Mouse (Mus musculus): ENCODE results near the gene Csrnp3. TPM values are rescaled to one million over a fixed set of nuclear protein-coding genes. Genes with fewer than 3 reads are reported as not detected.

Csrnp3 gene
- polyA plus RNA-seq, 1 experiment, result 1.1 TPM

DNA sequence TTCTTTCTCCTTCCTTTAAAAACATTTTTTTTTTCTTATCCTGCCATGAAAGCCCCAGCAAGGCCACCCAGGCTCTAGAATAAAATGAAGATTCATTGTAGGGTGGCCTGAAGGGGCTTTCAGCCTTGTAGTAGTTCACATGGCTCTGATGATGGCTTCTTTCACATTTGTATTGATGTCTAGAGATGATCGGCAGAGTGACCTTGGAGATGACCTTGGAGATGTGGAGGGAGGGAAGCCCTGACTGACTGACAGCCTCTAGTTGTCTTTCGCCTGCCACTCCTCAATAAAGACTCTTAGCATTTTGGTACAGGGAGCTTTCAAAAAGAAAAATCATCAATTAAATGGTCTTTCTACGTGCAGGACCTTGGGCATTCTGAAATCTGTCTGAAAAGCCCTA lies 63.0 kb downstream of the Csrnp3 start:
- Histone ChIP-seq H3K27ac (ENCODE audit: insufficient read depth, low read depth, low read length) (no peak overlapping the region), H3K4me1 (ENCODE audit: control insufficient read depth, insufficient read depth, low read length) (no peaks in the 10 kb centered on the region), H3K36me3 (ENCODE audit: control insufficient read depth, insufficient read depth, low read length) (no peaks in the 10 kb centered on the region), H3K27me3 (replicated peaks; ENCODE audit: control insufficient read depth, insufficient read depth, low read length) (no peaks in the 10 kb centered on the region), H3K4me3 (ENCODE audit: insufficient read depth, low read depth, low read length) (no peak overlapping the region)
- no peak for TF ChIP-seq CTCF (conservative IDR thresholded peaks at IDR 0.05; ENCODE audit: insufficient read depth, insufficient read length, low read depth, low read length)
- no peak for TF ChIP-seq POLR2A (IDR thresholded peaks at IDR 0.05; ENCODE audit: low read depth, low read length)
- no peak for DNase-seq
- whole genome bisulfite sequencing, result 89% methylated on average over 3 of the region's 3 CpGs

DNA sequence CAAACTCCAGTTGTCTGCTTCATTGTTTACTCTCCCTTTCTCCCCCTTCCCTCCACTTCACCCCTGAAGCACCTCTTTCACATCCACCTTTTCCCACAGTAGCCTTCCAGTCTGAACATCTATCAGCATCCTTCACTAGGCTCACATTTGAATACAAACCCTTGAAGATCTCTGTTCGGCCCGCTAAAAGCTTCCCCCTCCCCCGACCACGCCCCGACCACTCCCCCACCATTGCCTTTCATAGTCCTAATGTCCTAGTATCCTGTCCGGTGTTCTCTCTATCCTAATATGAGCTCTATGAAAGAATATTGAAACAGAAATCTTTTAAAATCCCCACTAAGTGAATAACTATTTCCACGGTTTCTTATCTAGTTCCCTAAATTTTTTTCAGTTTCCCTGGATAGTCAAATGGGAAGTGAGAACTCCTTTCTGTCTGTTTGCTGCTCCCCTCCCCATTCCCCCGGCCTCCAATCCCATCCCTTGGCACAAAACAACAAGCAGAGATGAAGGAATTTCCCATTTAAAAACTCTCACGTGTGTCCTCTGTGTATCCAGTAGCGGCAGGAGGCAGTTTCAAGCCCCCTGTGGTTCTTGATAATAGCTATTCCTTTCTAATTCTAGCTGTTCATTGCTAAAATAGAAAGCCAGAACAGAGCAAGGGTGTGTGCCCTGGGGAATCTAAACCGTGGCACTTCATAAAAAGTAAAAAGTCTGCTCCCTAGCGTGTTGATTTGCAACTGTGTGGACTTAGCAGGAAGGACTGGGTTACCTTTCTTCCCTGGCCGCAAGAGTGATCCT lies 64.4 kb downstream of the Csrnp3 start:
- no peak for DNase-seq
- no peaks in the 10 kb centered on the region for H3K4me1 ChIP-seq (ENCODE audit: control insufficient read depth, insufficient read depth, low read length)
- H3K27me3 ChIP-seq (replicated peaks; ENCODE audit: control insufficient read depth, insufficient read depth, low read length), result no peaks in the 10 kb centered on the region
- 31% methylated on average over 13 of the region's 13 CpGs for WGBS
- H3K4me3 ChIP-seq (ENCODE audit: insufficient read depth, low read depth, low read length), result no peak overlapping the region
- H3K27ac ChIP-seq (ENCODE audit: insufficient read depth, low read depth, low read length), result no peak overlapping the region
- no peaks in the 10 kb centered on the region for H3K36me3 ChIP-seq (ENCODE audit: control insufficient read depth, insufficient read depth, low read length)
- no peak for TF ChIP-seq POLR2A (IDR thresholded peaks at IDR 0.05; ENCODE audit: low read depth, low read length)
- TF ChIP-seq CTCF (conservative IDR thresholded peaks at IDR 0.05; ENCODE audit: insufficient read depth, insufficient read length, low read depth, low read length), result no peak

DNA sequence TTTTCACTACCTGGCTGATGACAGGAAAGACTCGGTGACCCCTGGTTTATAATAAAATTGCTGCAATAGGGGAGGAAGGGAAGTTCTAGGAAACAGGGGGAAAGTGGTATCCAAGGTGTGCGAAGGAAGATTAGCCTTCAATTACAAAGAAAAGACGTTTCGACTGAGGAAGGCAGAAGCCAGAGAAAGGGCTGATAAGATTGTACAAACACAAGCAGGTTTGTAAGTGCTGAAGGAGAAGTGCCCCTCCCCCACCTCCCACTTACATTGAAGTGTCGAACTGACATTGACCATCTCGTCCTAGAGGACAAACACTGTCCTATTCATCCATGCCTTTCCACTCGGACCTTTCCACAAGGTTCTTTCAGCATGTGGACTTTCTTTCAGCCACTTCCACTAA lies 70.4 kb downstream of the Csrnp3 start:
- no peaks in the 10 kb centered on the region for H3K36me3 ChIP-seq (ENCODE audit: control insufficient read depth, insufficient read depth, low read length)
- TF ChIP-seq POLR2A (IDR thresholded peaks at IDR 0.05; ENCODE audit: low read depth, low read length), result no peak
- no peak for TF ChIP-seq CTCF (conservative IDR thresholded peaks at IDR 0.05; ENCODE audit: insufficient read depth, insufficient read length, low read depth, low read length)
- no peaks in the 10 kb centered on the region; the same call in 1 of the 2 replicates for H3K4me1 ChIP-seq (ENCODE audit: control insufficient read depth, insufficient read depth, low read length)
- H3K27me3 ChIP-seq (replicated peaks; ENCODE audit: control insufficient read depth, insufficient read depth, low read length), result no peaks in the 10 kb centered on the region; the same call in 1 of the 2 replicates
- WGBS, result 65% methylated on average over 7 of the region's 7 CpGs
- no peak overlapping the region for H3K27ac ChIP-seq (ENCODE audit: insufficient read depth, low read depth, low read length)
- H3K4me3 ChIP-seq (ENCODE audit: insufficient read depth, low read depth, low read length), result no peak overlapping the region
- DNase-seq, result no peak

DNA sequence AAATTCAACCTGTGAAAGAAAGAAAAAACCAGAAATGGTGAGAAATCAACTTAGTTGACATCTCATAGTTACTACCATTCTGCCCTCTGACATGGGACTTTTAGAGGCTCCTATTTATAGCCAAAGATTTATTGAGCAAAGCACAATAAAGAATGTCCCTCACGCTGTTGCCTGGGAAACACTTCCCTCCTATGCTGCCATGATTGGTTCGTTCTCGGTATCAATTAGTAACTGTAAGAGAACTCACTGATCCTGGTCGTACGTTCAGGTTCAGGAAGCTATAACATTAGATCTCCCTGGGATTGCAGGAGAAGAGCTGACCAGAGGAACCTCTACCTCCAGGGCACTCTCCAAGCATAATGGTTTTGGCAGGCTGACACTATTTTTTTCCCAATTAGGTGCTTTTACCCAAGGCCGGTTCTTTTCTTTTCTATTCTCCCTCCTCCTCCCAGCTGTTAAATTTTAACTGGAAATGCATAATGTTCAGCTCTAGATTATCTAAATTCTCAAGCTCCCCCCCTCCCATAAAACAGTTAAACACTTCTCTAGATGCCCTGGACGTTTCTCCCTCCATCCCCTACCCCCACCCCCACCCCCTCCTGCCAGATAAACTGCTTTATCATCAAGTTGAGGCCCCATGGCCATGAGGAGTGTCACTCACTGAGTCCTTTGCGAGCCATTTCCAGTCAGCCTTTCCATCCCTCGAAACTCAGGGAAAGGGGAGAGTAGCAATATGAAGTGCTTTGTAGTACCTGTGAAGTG lies 75.3 kb downstream of the Csrnp3 start:
- DNase-seq, result peak; percentile 26

DNA sequence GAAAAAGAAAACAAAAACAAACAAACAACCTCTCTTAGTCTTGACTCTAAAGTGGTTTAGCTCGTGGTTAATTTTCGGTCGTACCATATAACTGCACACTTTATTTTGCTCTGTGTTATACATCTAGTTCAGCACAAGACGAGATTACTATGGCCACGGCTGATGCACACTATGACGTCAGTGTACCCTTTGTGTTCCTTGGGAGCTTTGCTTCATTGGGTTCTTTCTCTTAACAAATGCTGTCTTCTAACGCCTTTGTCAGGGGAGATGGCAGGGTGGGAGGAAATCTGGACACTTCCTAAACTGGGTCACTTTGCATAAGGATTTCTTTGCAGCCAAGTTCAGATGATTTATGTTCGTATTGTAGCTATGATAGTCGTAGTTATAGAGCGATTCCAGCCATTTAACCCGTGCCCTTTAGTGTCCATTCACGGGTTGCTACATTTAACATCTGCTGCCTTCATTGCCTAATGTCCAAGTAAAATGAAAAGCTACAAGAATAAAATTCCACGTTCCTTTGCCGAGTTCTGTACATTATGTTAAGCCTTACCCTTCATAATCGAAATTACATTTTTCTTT lies 79.9 kb downstream of the Csrnp3 start:
- TF ChIP-seq CTCF (conservative IDR thresholded peaks at IDR 0.05; ENCODE audit: insufficient read depth, insufficient read length, low read depth, low read length), result no peak
- TF ChIP-seq POLR2A (IDR thresholded peaks at IDR 0.05; ENCODE audit: low read depth, low read length), result no peak
- no peak for DNase-seq
- Histone ChIP-seq H3K36me3 (ENCODE audit: control insufficient read depth, insufficient read depth, low read length) (no peaks in the 10 kb centered on the region), H3K27ac (ENCODE audit: insufficient read depth, low read depth, low read length) (no peak overlapping the region), H3K27me3 (replicated peaks; ENCODE audit: control insufficient read depth, insufficient read depth, low read length) (no peaks in the 10 kb centered on the region), H3K4me3 (ENCODE audit: insufficient read depth, low read depth, low read length) (no peak overlapping the region), H3K4me1 (ENCODE audit: control insufficient read depth, insufficient read depth, low read length) (no peaks in the 10 kb centered on the region; the same call in 1 of the 2 replicates)
- WGBS, result 60% methylated on average over 15 of the region's 15 CpGs

More for the DNA sequence above, 75.3 kb downstream of the Csrnp3 start:
- Histone ChIP-seq H3K27ac (ENCODE audit: insufficient read depth, low read depth, low read length) (no peak overlapping the region), H3K4me3 (ENCODE audit: insufficient read depth, low read depth, low read length) (peak overlapping the region; percentile 46), H3K4me1 (ENCODE audit: control insufficient read depth, insufficient read depth, low read length) (no peaks in the 10 kb centered on the region; the same call in 1 of the 2 replicates), H3K36me3 (ENCODE audit: control insufficient read depth, insufficient read depth, low read length) (no peaks in the 10 kb centered on the region), H3K27me3 (replicated peaks; ENCODE audit: control insufficient read depth, insufficient read depth, low read length) (no peaks in the 10 kb centered on the region; the same call in 1 of the 2 replicates)
- no peak for TF ChIP-seq POLR2A (IDR thresholded peaks at IDR 0.05; ENCODE audit: low read depth, low read length)
- 14% methylated on average over 9 of the region's 9 CpGs for WGBS

DNA sequence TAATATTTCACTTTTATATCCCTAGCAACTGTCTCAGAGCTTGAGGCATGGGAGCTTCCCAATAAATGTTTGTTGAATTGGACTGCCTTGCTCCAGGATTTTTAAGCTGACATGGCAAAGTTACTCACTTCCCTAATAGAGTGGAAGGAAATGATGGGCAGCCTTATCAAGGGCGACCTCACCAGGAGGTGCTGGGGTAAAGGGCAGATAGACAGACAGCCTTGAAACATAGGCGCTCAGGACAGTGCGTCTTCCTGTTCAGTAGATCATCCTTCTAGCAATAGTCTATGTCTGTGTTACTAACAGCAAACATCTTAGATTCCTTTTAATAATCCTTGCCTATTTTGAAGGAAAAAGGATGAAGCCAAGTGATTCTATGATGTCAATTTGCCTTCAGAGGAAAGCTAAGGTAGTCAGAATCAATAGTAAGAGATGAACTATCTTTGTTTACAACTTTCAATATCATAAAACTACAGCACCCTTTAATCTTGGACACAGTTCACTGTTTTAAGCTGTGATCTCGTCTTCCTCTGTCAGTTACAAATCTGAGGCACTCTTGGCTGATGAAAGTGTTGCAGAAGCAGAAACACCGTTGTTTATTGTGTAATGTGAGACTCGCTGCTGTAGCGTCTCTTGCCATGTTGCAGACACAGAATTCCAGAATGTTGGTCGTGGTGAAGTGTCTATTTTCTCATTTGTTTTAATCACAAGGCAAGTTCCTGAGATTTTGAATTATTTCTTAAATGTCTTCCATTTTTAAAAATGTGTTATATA lies 81.6 kb downstream of the Csrnp3 start:
- H3K36me3 ChIP-seq (ENCODE audit: control insufficient read depth, insufficient read depth, low read length), result no peaks in the 10 kb centered on the region
- no peak overlapping the region for H3K4me3 ChIP-seq (ENCODE audit: insufficient read depth, low read depth, low read length)
- WGBS, result 57% methylated on average over 8 of the region's 8 CpGs
- TF ChIP-seq POLR2A (IDR thresholded peaks at IDR 0.05; ENCODE audit: low read depth, low read length) (no peak), CTCF (conservative IDR thresholded peaks at IDR 0.05; ENCODE audit: insufficient read depth, insufficient read length, low read depth, low read length) (no peak)
- no peak overlapping the region for H3K27ac ChIP-seq (ENCODE audit: insufficient read depth, low read depth, low read length)
- DNase-seq, result no peak
- no peaks in the 10 kb centered on the region for H3K27me3 ChIP-seq (replicated peaks; ENCODE audit: control insufficient read depth, insufficient read depth, low read length)
- H3K4me1 ChIP-seq (ENCODE audit: control insufficient read depth, insufficient read depth, low read length), result no peaks in the 10 kb centered on the region
